Mouse (Mus musculus) olfactory bulb, adult 2 months (tissue): ENCODE measurements around the gene Olfr97. TPM values are rescaled to one million over a fixed set of nuclear protein-coding genes. Genes with fewer than 3 reads are reported as not detected.

Source experiments
- H3K27ac ChIP-seq: fragments of 200-500 bp; 2 replicates; pipeline ENCODE4 v1.5.1; 2012; ENCODE audit warnings: low read depth, low read length; ENCODE audit not compliant: insufficient read depth
- H3K4me1 ChIP-seq: fragments of 200-500 bp; 2 replicates; pipeline ENCODE4 v1.6.1; 2012; ENCODE audit warnings: low read length; ENCODE audit not compliant: control insufficient read depth, insufficient read depth
- H3K4me3 ChIP-seq: fragments of 200-500 bp; 2 replicates; pipeline ENCODE4 v1.5.1; 2012; ENCODE audit warnings: mild to moderate bottlenecking, low read depth, low read length, moderate library complexity; ENCODE audit not compliant: insufficient read depth
- CTCF ChIP-seq: fragments of 200-500 bp; IDR thresholded peaks from 2 replicates; pipeline ENCODE4 v1.5.1; 2012; ENCODE audit warnings: low read depth, mild to moderate bottlenecking, low read length, moderate library complexity; ENCODE audit not compliant: insufficient read depth
- POLR2A ChIP-seq: fragments of 200-500 bp; IDR thresholded peaks from 2 replicates; pipeline ENCODE4 v1.6.1; 2012; ENCODE audit warnings: mild to moderate bottlenecking, low read depth, low read length, moderate library complexity; ENCODE audit not compliant: insufficient read depth
- WGBS: fragments of 180-500 bp; shearing (Covaris S2); methylation state at CpG from one replicate; pipeline ENCODE4 v1.1.7; 2018; 5-methylcytosine and 5-hydroxymethylcytosine counted together
- polyA plus RNA-seq: library from polyadenylated mRNA; stranded (reverse); fragments of >200 nt; gene quantifications from 2 replicates; pipeline ENCODE4 v1.2.4, GENCODE M21; 2012; ENCODE audit warnings: low replicate concordance; ENCODE audit not compliant: missing spikeins, insufficient read depth, insufficient read length

Olfr97 gene
- polyA plus RNA-seq, 1 experiment = not detected

DNA sequence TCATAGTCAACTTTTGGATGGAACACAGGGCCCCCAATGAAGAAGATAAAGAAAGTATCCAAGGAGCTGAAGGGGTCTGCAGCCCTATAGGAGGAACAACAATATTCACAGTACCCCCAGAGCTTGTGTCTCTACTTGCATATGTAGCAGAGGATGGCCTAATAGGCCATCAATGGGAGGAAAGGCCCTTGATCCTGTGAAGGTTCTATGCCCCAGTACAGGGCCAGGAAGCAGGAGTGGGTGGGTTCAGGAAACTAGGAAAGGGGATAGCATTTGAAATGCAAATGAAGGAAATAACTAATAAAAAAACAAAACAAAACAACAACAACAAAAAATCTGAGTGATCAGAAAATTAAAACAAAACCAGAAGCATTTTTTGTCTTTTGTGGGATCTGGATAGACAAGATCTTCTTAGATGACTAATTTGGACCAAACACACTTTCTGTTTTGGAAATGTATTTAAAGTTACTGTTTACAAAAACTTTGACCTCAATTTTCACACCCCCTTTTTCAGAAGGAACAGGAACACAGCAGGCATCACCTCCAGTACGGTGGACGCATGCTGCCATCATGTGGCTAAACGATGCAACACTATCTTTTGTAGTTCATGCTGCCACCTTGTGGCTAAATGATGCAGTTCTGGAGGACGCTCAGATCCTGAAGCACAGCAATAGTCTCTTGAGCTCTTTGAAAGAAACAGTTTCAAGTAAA, 33.8 kb downstream of the Olfr97 start:
- Histone ChIP-seq H3K4me3 (no peak overlapping the region), H3K27ac (no peak overlapping the region), H3K4me1 (no peaks in the 10 kb centered on the region)
- TF ChIP-seq CTCF (no peak), POLR2A (no peak)
- under 1% methylated on average over 4 of the region's 4 CpGs for WGBS

DNA sequence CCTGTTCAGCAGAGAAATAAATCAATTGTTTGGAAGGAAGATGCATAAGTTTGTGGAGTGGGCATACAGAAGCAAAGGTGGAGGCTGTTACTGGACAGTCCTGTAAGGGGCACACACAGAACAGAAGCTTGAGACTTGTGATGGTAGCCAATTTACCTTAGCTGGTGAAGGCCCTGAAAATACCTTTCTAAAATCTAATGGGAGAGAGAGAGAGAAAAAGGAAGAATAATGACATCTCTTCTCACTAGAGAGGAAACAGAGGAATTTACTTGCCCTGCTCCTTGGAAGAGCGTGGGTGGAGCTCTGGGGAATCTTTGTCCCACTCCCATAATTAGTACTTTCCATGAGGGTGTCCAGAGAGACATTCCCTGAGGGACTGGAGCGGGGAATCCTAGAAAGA, 36.2 kb downstream of the Olfr97 start, which contains the start of gene Olfr94:
Gene Olfr94 (minus strand): TSS at position 101 of the 400 bp plus-strand sequence.
- Histone ChIP-seq H3K4me1 (peaks cover 10% of the 10 kb centered on the region), H3K4me3 (no peak within 1 kb of the TSS), H3K27ac (no peak within 1 kb of the TSS)
- WGBS = 84% methylated on average over 2 of the region's 2 CpGs
- TF ChIP-seq CTCF (no peak), POLR2A (no peak)

DNA sequence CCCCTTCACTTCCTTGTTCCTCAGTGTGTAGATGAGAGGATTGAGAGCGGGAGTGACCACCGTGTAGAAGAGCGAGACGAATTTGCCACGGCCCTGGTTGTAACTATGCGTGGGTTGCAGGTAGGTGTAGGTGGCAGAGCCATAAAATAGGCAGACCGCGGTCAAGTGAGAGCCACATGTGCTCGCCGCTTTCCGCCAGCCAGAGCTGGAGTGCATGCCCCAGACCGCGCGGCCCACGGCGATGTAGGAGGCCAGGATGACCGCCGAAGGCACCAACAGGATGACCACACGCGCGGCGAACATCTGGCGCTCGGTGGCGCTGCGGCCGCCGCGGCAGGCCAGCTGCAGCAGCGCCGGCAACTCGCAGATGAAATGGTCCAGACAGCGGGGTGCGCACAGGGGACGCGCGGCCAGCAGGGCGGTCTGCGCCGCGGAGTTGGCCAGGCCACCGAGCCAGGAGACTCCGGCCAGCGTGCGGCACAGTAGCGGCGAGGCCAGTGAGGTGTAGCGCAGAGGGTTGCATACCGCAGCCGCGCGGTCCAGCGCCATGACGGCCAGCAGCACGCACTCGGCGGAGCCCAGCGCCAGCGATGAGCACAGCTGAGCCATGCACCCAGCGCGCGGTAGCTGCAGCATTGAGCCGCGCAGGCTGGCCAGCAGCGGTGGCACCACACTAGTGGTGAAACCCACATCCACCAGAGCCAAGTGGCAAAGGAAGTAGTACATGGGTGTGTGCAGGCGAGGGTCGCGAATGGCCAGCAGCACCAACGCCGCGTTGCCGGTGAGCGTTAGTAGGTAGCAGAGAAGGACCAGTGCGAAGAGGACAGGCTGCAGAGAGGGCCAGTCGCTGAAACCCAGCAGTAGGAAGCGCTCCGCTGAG, 40.0 kb downstream of the Olfr97 start:
- TF ChIP-seq POLR2A (no peak), CTCF (no peak)
- WGBS = 1% methylated on average over 77 of the region's 77 CpGs

DNA sequence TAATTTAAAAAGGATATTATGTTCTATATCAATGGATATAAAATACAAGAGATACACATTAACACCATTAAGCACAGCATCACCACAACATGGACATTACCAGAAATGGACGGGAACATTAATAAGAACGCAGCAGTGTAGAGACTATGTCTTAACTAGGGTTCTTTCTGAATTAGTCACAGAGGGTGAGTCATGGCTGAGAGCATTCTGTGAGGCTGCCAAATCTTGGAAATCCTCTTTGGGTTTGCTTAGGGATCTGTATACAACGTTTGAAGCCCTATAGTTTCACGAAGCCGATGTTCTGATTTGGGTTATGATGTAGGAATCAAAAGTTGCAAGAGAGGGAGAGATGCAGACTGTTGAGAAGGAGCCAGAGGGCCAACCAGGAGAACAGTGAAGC, 42.3 kb downstream of the Olfr97 start:
- WGBS = 35% methylated on average over 5 of the region's 5 CpGs

More for the DNA sequence above, 40.0 kb downstream of the Olfr97 start:
- Histone ChIP-seq H3K4me1 (peaks cover 10% of the 10 kb centered on the region), H3K27ac (no peak overlapping the region), H3K4me3 (peak overlapping the region; percentile 49)

DNA sequence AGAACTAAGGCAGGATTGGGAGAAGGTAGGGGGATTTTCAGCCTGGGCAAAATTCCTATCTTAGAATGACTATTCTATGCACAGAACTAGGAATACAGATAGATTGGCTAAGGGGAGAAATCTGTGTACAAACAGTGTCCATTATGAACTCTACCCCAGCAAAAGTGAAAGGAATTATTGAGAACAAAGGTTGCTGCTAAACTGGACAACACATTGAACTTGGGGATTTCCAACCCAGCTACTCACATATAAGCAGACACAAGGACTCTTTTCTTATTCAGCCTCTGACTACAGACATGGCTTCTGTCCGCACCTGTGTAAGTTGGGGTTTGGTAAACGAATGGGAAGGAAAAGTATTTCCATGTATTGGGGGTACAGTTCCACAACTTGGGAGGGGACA, 43.5 kb downstream of the Olfr97 start, which contains the start of gene Ubd:
Gene Ubd (plus strand): TSS at position 237 of the 400 bp plus-strand sequence.
- TF ChIP-seq POLR2A = no peak
- TF ChIP-seq CTCF = no peak
- no peak within 1 kb of the TSS for H3K4me3 ChIP-seq
- WGBS = 87% methylated on average over 2 of the region's 2 CpGs

More for the DNA sequence above, 42.3 kb downstream of the Olfr97 start:
- TF ChIP-seq CTCF (no peak), POLR2A (no peak)
- H3K4me3 ChIP-seq = no peak overlapping the region
- peaks cover 10% of the 10 kb centered on the region for H3K4me1 ChIP-seq
- H3K27ac ChIP-seq = no peak overlapping the region

DNA sequence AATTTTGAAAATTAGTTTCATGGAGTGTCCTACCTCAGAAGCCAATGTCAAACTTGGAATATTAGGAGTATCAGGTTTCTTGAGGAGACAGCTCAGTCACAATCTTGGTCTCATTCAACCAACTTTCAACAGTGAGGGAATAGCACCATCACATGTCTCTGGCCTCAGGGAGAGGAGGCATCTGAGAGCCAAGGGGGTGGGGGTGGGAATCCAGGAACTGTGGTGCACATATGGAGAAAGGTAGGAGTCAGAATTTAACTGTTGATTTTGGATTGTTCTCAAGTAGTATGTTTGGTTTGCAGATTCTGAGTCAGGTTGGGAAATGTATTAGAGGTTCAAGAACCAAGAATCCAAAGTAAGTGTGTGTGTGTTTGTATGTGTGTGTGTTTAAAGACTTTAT, 44.1 kb downstream of the Olfr97 start:
- Histone ChIP-seq H3K4me1 (peaks cover 10% of the 10 kb centered on the region), H3K4me3 (no peak overlapping the region), H3K27ac (no peak overlapping the region)
- TF ChIP-seq POLR2A = no peak
- TF ChIP-seq CTCF = no peak

More for the DNA sequence above, 43.5 kb downstream of the Olfr97 start, which contains the start of gene Ubd:
- H3K27ac ChIP-seq = no peak within 1 kb of the TSS
- peaks cover 10% of the 10 kb centered on the region for H3K4me1 ChIP-seq

DNA sequence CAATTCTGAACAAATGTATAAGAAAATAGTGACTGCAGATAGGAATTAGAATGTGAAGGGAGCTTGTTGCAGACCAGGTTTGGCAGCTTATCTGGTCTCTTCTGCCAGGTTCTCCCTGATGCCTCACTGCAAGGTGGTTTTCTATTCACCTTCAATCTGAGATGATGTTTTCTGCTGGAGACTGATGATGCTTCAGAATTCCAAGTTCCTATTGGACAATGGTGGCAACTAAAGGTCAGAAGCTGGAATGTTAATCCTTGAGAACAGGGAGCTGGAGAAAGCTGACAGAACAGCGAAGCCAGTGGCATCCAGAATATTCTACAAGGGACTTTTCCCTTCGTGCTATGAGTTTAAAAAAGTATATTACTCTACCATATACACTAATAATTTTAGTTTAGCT, 46.4 kb downstream of the Olfr97 start:
- Histone ChIP-seq H3K4me3 (no peak overlapping the region), H3K4me1 (no peaks in the 10 kb centered on the region), H3K27ac (no peak overlapping the region)
- 51% methylated on average over 2 of the region's 2 CpGs for WGBS
- no peak for TF ChIP-seq POLR2A

DNA sequence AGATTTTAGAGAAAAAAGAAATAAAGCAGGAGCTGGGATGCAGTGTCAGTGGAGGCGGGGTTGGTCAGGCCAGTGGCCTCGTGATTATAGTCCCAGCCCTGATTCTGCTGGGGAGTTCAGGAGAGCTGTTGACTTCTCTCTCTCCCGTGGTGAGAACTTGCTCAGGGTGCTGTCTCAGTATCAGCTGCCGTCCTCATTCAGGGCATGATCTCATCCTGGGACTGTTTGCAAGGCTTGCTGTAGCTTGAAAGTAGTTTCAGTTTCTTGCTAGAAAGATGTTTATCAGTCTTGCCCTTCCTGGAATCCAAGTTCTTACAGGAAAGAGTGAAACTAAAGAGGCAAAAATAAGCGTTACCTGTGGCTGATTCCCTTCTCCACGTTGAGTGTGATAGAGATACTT, 51.7 kb downstream of the Olfr97 start:
- 54% methylated on average over 6 of the region's 6 CpGs for WGBS
- Histone ChIP-seq H3K27ac (no peak overlapping the region), H3K4me1 (no peaks in the 10 kb centered on the region), H3K4me3 (no peak overlapping the region)
- TF ChIP-seq CTCF (no peak), POLR2A (no peak)

Other genes with a start within 250 kb of the Olfr97 start
- gene H2-M5, start 247.8 kb downstream of the Olfr97 start, polyA plus RNA-seq = not detected in 2 replicates
- not detected in 2 replicates for gene Zfp57, start 236.2 kb downstream of the Olfr97 start, polyA plus RNA-seq
- not detected in 2 replicates for gene Mog, start 213.9 kb downstream of the Olfr97 start, polyA plus RNA-seq
- gene Gabbr1, start 191.4 kb downstream of the Olfr97 start, polyA plus RNA-seq = 220 and 221 TPM in 2 replicates
- gene Olfr90, start 148.8 kb downstream of the Olfr97 start, polyA plus RNA-seq = not detected in 2 replicates
- gene Olfr91, start 139.1 kb downstream of the Olfr97 start, polyA plus RNA-seq = not detected in 2 replicates
- not detected in 2 replicates for gene Olfr92, start 117.2 kb downstream of the Olfr97 start, polyA plus RNA-seq
- gene Olfr93, start 75.8 kb downstream of the Olfr97 start, polyA plus RNA-seq = not detected in 2 replicates
- not detected in 2 replicates for gene Ubd, start 43.4 kb downstream of the Olfr97 start, polyA plus RNA-seq
- gene Olfr94, start 36.3 kb downstream of the Olfr97 start, polyA plus RNA-seq = not detected in 2 replicates
- gene Olfr95, start 24.2 kb downstream of the Olfr97 start, polyA plus RNA-seq = not detected in 2 replicates
- gene Olfr96, start 17.2 kb downstream of the Olfr97 start, polyA plus RNA-seq = not detected in 2 replicates
- gene Olfr98, start 26.4 kb upstream of the Olfr97 start, polyA plus RNA-seq = not detected in 2 replicates
- not detected in 2 replicates for gene H2-M3, start 32.9 kb upstream of the Olfr97 start, polyA plus RNA-seq
- gene Olfr99, start 46.1 kb upstream of the Olfr97 start, polyA plus RNA-seq = not detected in 2 replicates
- not detected in 2 replicates for gene Olfr101, start 67.0 kb upstream of the Olfr97 start, polyA plus RNA-seq
- gene Olfr102, start 79.7 kb upstream of the Olfr97 start, polyA plus RNA-seq = not detected in 2 replicates
- gene Olfr103, start 102.4 kb upstream of the Olfr97 start, polyA plus RNA-seq = not detected in 2 replicates
- not detected in 2 replicates for gene Olfr104-ps, start 122.3 kb upstream of the Olfr97 start, polyA plus RNA-seq
- gene Olfr105-ps, start 141.7 kb upstream of the Olfr97 start, polyA plus RNA-seq = not detected in 2 replicates
- gene Olfr106-ps, start 153.1 kb upstream of the Olfr97 start, polyA plus RNA-seq = not detected in 2 replicates
- not detected in 2 replicates for gene Olfr107, start 161.9 kb upstream of the Olfr97 start, polyA plus RNA-seq
- gene Olfr108, start 208.2 kb upstream of the Olfr97 start, polyA plus RNA-seq = not detected in 2 replicates
- gene Olfr109, start 221.6 kb upstream of the Olfr97 start, polyA plus RNA-seq = not detected in 2 replicates
- gene H2-M2, start 246.2 kb upstream of the Olfr97 start, polyA plus RNA-seq = not detected in 2 replicates